Mouse (Mus musculus) olfactory bulb, adult 2 months (tissue): ENCODE measurements around the gene Snrk.

ENCODE experiments used
- CTCF ChIP-seq: fragments of 200-500 bp; IDR thresholded peaks from 2 replicates; pipeline ENCODE4 v1.5.1; 2012; ENCODE audit warnings: low read depth, mild to moderate bottlenecking, low read length, moderate library complexity; ENCODE audit not compliant: insufficient read depth
- POLR2A ChIP-seq: fragments of 200-500 bp; IDR thresholded peaks from 2 replicates; pipeline ENCODE4 v1.6.1; 2012; ENCODE audit warnings: mild to moderate bottlenecking, low read depth, low read length, moderate library complexity; ENCODE audit not compliant: insufficient read depth

DNA sequence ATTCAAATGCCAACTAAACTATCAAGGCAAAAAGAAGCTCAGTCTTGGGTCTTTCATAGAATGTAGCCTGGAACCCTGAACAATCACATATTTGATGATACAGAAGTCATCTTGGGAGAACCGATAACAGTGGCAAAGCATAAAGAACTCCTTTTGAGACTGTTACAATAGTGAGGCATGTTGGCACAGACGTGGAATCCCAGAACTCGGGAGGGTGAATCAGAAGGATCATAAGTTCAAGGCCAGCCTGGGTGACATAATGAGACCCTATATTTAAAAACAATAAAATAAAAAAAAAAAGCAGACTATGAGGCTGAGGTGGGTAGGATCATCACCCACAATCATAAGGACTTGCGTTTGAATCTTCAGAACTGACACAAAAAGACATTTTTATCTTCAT, 32.4 kb upstream of the Snrk start:
- TF ChIP-seq CTCF, result no peak
- no peak for TF ChIP-seq POLR2A
